Mouse (Mus musculus) heart, adult 2 months (tissue): ENCODE measurements around the gene Sox30.

Source experiments
- CTCF ChIP-seq: fragments of 200-600 bp; IDR thresholded peaks from 2 replicates; pipeline ENCODE4 v1.8.1; 2022; ENCODE audit warnings: antibody characterized with exemption, mild to moderate bottlenecking, moderate library complexity
- EP300 ChIP-seq: fragments of 200-500 bp; IDR thresholded peaks from 2 replicates; pipeline ENCODE4 v1.6.1; 2011; ENCODE audit warnings: low read depth, low read length, control low read depth; ENCODE audit not compliant: insufficient read depth
- POLR2A ChIP-seq: fragments of 200-500 bp; IDR thresholded peaks from 2 replicates; pipeline ENCODE4 v1.6.1; 2011; ENCODE audit warnings: mild to moderate bottlenecking, low read depth, low read length, control low read depth; ENCODE audit not compliant: insufficient read depth

GRCm38 (mm10) chr11:46038901-46039300, 58.8 kb downstream of the Sox30 start:
- TF ChIP-seq EP300 (no peak), CTCF (no peak), POLR2A (no peak)
